Comparison of ENCODE assay signal across 8 mouse cellular contexts in the genomic region with DNA sequence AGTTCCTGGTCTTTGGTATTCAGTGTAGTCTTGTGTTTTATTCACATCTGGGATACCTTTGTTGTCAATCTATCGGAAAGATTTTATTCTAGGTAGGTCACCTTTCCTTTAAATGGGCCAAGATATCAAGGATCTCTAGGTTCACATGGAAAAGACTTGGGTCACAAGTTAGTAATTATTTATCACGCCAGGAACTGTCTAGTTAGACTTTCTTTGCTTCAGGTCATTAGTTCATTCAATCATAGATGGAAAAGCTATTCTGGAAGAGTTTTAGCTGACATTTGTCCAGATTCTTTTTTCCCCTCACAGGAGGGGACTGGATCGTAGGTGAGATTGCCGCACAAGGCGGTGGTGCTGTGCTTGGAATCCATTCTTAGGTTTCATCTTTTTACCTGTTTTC. TPM values are rescaled to one million over a fixed set of nuclear protein-coding genes. Genes with fewer than 3 reads are reported as not detected.
DNase-seq lines count a peak whose midpoint lies in the region; ATAC-seq lines count a peak whose summit lies in the region.

No protein-coding gene starts in this region.

- H3K9ac ChIP-seq in neural tube, embryonic 11.5 days (ENCODE audit: low read length): 0 out of 2 replicates have a peak overlapping the region, but pooled peaks have one; percentile 7
- peak overlapping the region; percentile 95; the same call in 1 of the 2 replicates for H3K9ac ChIP-seq in limb, embryonic 12.5 days (replicated peaks)
- H3K9ac ChIP-seq in stomach, embryonic 15.5 days: peak overlapping the region; percentile 16; the same call in 1 of the 2 replicates

- no peak overlapping the region for H3K27ac ChIP-seq in neural tube, embryonic 11.5 days (ENCODE audit: low read depth, low read length)
- no peak overlapping the region for H3K27ac ChIP-seq in limb, embryonic 12.5 days
- H3K27ac ChIP-seq in stomach, embryonic 15.5 days: no peak overlapping the region; the same call in 1 of the 2 replicates

- peaks cover 3% of the 10 kb centered on the region; the same call in 1 of the 2 replicates for H3K4me1 ChIP-seq in neural tube, embryonic 11.5 days (ENCODE audit: control insufficient read depth, insufficient read depth, low read length)
- peaks cover 14% of the 10 kb centered on the region for H3K4me1 ChIP-seq in limb, embryonic 12.5 days (replicated peaks)
- peaks cover 5% of the 10 kb centered on the region; the same call in 1 of the 2 replicates for H3K4me1 ChIP-seq in stomach, embryonic 15.5 days

- peak overlapping the region; percentile 90; the same call in 1 of the 2 replicates for H3K4me3 ChIP-seq in neural tube, embryonic 11.5 days (ENCODE audit: low read depth, low read length)
- peak overlapping the region; percentile 98 for H3K4me3 ChIP-seq in limb, embryonic 12.5 days (replicated peaks)
- H3K4me3 ChIP-seq in stomach, embryonic 15.5 days (replicated peaks): peak overlapping the region; percentile 100

- H3K27me3 ChIP-seq in neural tube, embryonic 11.5 days (ENCODE audit: control insufficient read depth, insufficient read depth, low read length): no peaks in the 10 kb centered on the region
- peaks cover 16% of the 10 kb centered on the region for H3K27me3 ChIP-seq in limb, embryonic 12.5 days
- no peaks in the 10 kb centered on the region for H3K27me3 ChIP-seq in stomach, embryonic 15.5 days (replicated peaks)

- peak; percentile 10 for DNase-seq in embryo, embryonic 10.5 days (ENCODE audit: low spot score)
- no peak for DNase-seq in embryo, embryonic 11 days
- no peak for DNase-seq in neural tube, embryonic 11.5 days (ENCODE audit: low spot score)
- no peak for DNase-seq in neural tube, embryonic 10.5 days (ENCODE audit: extremely low spot score, low spot score)
- DNase-seq in thymus, postnatal 4 days: no peak
- DNase-seq in adrenal gland, adult 8-10 months: no peak

- no peaks in the 10 kb centered on the region for H3K9me3 ChIP-seq in neural tube, embryonic 11.5 days (ENCODE audit: control insufficient read depth, low read length)
- no peaks in the 10 kb centered on the region for H3K9me3 ChIP-seq in limb, embryonic 12.5 days
- no peaks in the 10 kb centered on the region for H3K9me3 ChIP-seq in stomach, embryonic 15.5 days

- peak overlapping the region; percentile 33 for H3K4me2 ChIP-seq in neural tube, embryonic 11.5 days (ENCODE audit: low read depth)
- peak overlapping the region; percentile 85 for H3K4me2 ChIP-seq in limb, embryonic 12.5 days
- H3K4me2 ChIP-seq in stomach, embryonic 15.5 days: peak overlapping the region; percentile 69

- ATAC-seq in neural tube, embryonic 11.5 days (ENCODE audit: insufficient read depth, low FRiP score, low TSS enrichment): no peak
- no peak for ATAC-seq in limb, embryonic 12.5 days (ENCODE audit: insufficient number of reproducible peaks, insufficient read depth, low FRiP score, low TSS enrichment, low read depth)
- no peak for ATAC-seq in stomach, embryonic 15.5 days (ENCODE audit: insufficient read depth, low FRiP score, low read depth)

- WGBS in neural tube, embryonic 11.5 days: 30% methylated on average over 5 of the region's 5 CpGs
- WGBS in limb, embryonic 12.5 days: 28% methylated on average over 5 of the region's 5 CpGs
- 15% methylated on average over 5 of the region's 5 CpGs for WGBS in stomach, embryonic 15.5 days

- no peaks in the 10 kb centered on the region for H3K36me3 ChIP-seq in neural tube, embryonic 11.5 days (ENCODE audit: control insufficient read depth, insufficient read depth, low read length)
- no peaks in the 10 kb centered on the region for H3K36me3 ChIP-seq in limb, embryonic 12.5 days
- no peaks in the 10 kb centered on the region for H3K36me3 ChIP-seq in stomach, embryonic 15.5 days

RNA-seq across cellular contexts. Expression of a gene that starts 0.5 kb away (rescaled TPM):
- 44.1 and 52.1 TPM in 2 replicates for polyA plus RNA-seq in neural tube, embryonic 11.5 days (2014; fragmentation: Nextera tagmentation; extraction: Ambion mirVana)
- 51.6 and 56.1 TPM in 2 replicates for polyA plus RNA-seq in limb, embryonic 12.5 days (2016; fragmentation: Nextera tagmentation; extraction: Ambion mirVana)
- 36.3 and 41.8 TPM in 2 replicates for polyA plus RNA-seq in stomach, embryonic 15.5 days (2015; fragmentation: Nextera tagmentation; extraction: Ambion mirVana)
- total RNA-seq in adrenal gland, adult 8-10 months (2022): 100 to 1,000 TPM in 1 of 4 experiments, 10 to 100 TPM in 3; 76.0 to 103 (median 90.0) TPM

RNA-seq across cellular contexts. Expression of a gene that starts 40.3 kb away (rescaled TPM):
- polyA plus RNA-seq in neural tube, embryonic 11.5 days (2014; fragmentation: Nextera tagmentation; extraction: Ambion mirVana): 7.5 and 7.8 TPM in 2 replicates
- 9.2 and 10.0 TPM in 2 replicates for polyA plus RNA-seq in limb, embryonic 12.5 days (2016; fragmentation: Nextera tagmentation; extraction: Ambion mirVana)
- polyA plus RNA-seq in stomach, embryonic 15.5 days (2015; fragmentation: Nextera tagmentation; extraction: Ambion mirVana): 6.2 and 6.8 TPM in 2 replicates
- total RNA-seq in adrenal gland, adult 8-10 months (2022): 10 to 100 TPM; 42.1 to 57.0 (median 46.1) TPM

Comparison
In these comparisons a context has a peak if more than half of its experiments do, and no peak if none do; other contexts are left out.
1. H3K4me2 ChIP-seq: peak in every context shown above with its lines; median percentile 85 in limb, embryonic 12.5 days; 69 in stomach, embryonic 15.5 days; 33 in neural tube, embryonic 11.5 days.
2. H3K9ac ChIP-seq: peak in every context shown above with its lines; median percentile 95 in limb, embryonic 12.5 days; 16 in stomach, embryonic 15.5 days; 7 in neural tube, embryonic 11.5 days.